Mouse (Mus musculus) forebrain, embryonic 10.5 days (tissue): ENCODE measurements around the gene Brwd1. TPM values are rescaled to one million over a fixed set of nuclear protein-coding genes. Genes with fewer than 3 reads are reported as not detected.
"Not testable (repeated sequence)": the region's sequence is repeated elsewhere in the genome, so short reads cannot be mapped to it uniquely, and the experiment has no call there.

ENCODE experiments used
- DNase-seq: peaks from one replicate; pipeline ENCODE4 v3.0.0-alpha.2; 2017; ENCODE audit warnings: low spot score; ENCODE audit errors: extremely low spot score
- H3K27ac ChIP-seq: fragments of 300-500 bp; sonication (generic); 2 replicates; pipeline ENCODE4 v1.5.1; 2016; ENCODE audit warnings: mild to moderate bottlenecking
- H3K27me3 ChIP-seq: fragments of 300-500 bp; sonication (generic); 2 replicates; pipeline ENCODE4 v1.6.1; 2016; ENCODE audit warnings: mild to moderate bottlenecking; ENCODE audit not compliant: poor library complexity, severe bottlenecking
- H3K36me3 ChIP-seq: fragments of 300-500 bp; sonication (generic); replicated peaks from 2 replicates; pipeline ENCODE4 v1.6.1; 2016; ENCODE audit warnings: mild to moderate bottlenecking, moderate library complexity
- H3K4me1 ChIP-seq: fragments of 300-500 bp; sonication (generic); 2 replicates; pipeline ENCODE4 v1.6.1; 2016
- H3K4me3 ChIP-seq: fragments of 300-500 bp; sonication (generic); 2 replicates; pipeline ENCODE4 v1.5.1; 2016; ENCODE audit warnings: mild to moderate bottlenecking, moderate library complexity
- H3K9me3 ChIP-seq: fragments of 300-500 bp; sonication (generic); 2 replicates; pipeline ENCODE4 v1.6.1; 2016; ENCODE audit warnings: mild to moderate bottlenecking, moderate library complexity
- WGBS: fragments of 180-500 bp; shearing (Covaris S2); methylation state at CpG from one replicate; pipeline ENCODE4 v1.1.7; 2016; 5-methylcytosine and 5-hydroxymethylcytosine counted together
- polyA plus RNA-seq: library from polyadenylated mRNA; unstranded; fragments of >200 nt; fragmentation: Nextera tagmentation; extraction: Ambion mirVana; gene quantifications from 2 replicates; pipeline ENCODE4 v1.2.1, GENCODE M21; 2016

Brwd1 gene
- polyA plus RNA-seq, 1 experiment from 2014 or later: 143 TPM

DNA sequence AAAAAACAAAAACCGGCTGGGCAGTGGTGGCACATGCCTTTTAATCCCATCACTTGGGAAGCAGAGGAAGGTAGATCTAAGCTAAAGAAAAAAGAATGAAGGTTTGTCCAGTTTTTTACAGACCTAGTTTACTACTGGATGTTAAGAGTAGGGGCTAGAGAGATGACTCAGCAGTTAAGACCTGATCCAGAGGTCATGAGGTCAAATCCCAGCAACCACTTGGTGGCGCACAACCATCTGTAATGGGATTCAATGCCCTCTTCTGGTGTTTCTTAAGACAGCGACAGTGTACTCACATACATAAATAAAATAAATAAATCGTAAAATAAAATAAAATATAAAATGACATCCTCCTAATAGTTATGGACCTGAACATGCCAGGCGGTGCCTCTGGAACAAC is 38.2 kb downstream of the Brwd1 start:
- no peaks in the 10 kb centered on the region for H3K9me3 ChIP-seq
- H3K27me3 ChIP-seq: no peaks in the 10 kb centered on the region
- H3K4me3 ChIP-seq: no peak overlapping the region
- DNase-seq: no peak
- 66% methylated on average over 5 of the region's 5 CpGs for WGBS
- no peak overlapping the region for H3K27ac ChIP-seq
- no peaks in the 10 kb centered on the region for H3K4me1 ChIP-seq
- peaks cover 100% of the 10 kb centered on the region for H3K36me3 ChIP-seq

DNA sequence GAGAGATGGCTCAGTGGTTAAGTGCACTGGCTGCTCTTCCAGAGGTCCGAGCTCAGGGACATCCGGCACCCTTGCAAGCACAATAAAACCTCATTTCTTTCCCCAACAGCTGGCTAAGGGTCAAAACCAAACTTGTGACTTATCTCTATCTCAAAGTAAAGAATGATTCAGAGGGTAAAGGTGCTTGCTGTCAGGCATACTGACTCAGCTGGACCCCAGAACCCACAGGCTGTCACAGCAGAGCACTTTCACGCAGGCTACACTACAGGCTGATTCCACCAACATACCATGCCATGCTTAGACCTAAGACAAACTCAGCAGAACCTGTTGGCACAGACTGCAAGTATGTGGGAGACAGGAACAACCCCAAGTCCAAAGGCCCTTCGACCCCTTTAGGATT is 41.6 kb downstream of the Brwd1 start:
- Histone ChIP-seq H3K36me3 (peaks cover 100% of the 10 kb centered on the region), H3K27ac (no peak overlapping the region), H3K4me3 (no peak overlapping the region), H3K4me1 (no peaks in the 10 kb centered on the region), H3K9me3 (no peaks in the 10 kb centered on the region), H3K27me3 (no peaks in the 10 kb centered on the region)
- DNase-seq: no peak
- 96% methylated on average over 4 of the region's 4 CpGs for WGBS

- no peak overlapping the region for H3K27ac ChIP-seq
- WGBS: 78% methylated on average over 6 of the region's 6 CpGs
- H3K36me3 ChIP-seq: peaks cover 100% of the 10 kb centered on the region
These were observed 42.8 kb downstream of the Brwd1 start for GRCm38 (mm10) chr16:96039538-96039937.

GRCm38 (mm10) chr16:96034473-96034872 is 47.9 kb downstream of the Brwd1 start:
- Histone ChIP-seq H3K4me3 (no peak overlapping the region), H3K27ac (no peak overlapping the region), H3K4me1 (no peaks in the 10 kb centered on the region), H3K27me3 (no peaks in the 10 kb centered on the region), H3K36me3 (peaks cover 100% of the 10 kb centered on the region), H3K9me3 (no peaks in the 10 kb centered on the region)
- DNase-seq: no peak
- WGBS: 89% methylated on average over 6 of the region's 6 CpGs

More at GRCm38 (mm10) chr16:96039538-96039937, 42.8 kb downstream of the Brwd1 start:
- no peaks in the 10 kb centered on the region for H3K9me3 ChIP-seq
- DNase-seq: no peak
- no peaks in the 10 kb centered on the region for H3K27me3 ChIP-seq
- H3K4me1 ChIP-seq: no peaks in the 10 kb centered on the region
- no peak overlapping the region for H3K4me3 ChIP-seq

DNA sequence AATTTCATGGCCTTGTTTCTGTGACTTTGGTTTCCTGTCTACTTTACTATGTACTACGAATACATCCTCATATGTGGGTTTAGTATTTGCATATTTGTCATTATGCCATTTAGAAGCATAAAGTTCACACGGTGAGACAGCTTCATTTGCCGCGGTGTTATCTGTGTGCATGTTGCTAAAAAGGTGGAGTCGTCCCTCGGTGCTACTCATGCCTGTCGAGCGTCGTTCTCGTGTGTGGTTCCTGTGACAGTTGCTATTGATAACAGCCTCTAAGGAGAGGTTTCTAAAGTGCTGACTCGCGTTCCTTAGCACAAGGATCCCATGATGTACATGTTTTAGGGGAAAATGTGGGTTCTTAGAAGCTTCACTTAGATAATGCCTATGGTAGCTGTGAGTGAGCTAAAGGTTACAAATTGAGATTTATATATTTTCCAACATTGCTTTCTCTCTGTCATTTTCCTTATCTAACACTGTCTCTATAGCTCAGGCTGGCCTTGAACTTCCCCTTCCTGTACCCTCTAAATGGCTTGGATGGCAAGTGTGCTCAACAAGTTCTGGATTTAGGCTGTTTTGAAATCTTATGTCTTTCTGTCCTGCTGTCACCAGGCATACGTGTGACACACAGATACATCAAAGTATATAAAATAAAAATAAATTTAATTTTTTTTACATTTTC is 49.8 kb downstream of the Brwd1 start:
- Histone ChIP-seq H3K9me3 (no peaks in the 10 kb centered on the region), H3K27ac (no peak overlapping the region), H3K27me3 (no peaks in the 10 kb centered on the region), H3K4me3 (no peak overlapping the region), H3K4me1 (no peaks in the 10 kb centered on the region), H3K36me3 (peaks cover 100% of the 10 kb centered on the region)
- no peak for DNase-seq
- 96% methylated on average over 13 of the region's 13 CpGs for WGBS

GRCm38 (mm10) chr16:96030476-96031102 is 51.7 kb downstream of the Brwd1 start:
- Histone ChIP-seq H3K9me3 (no peaks in the 10 kb centered on the region), H3K27ac (no peak overlapping the region), H3K4me3 (no peak overlapping the region), H3K27me3 (no peaks in the 10 kb centered on the region), H3K36me3 (peaks cover 100% of the 10 kb centered on the region), H3K4me1 (no peaks in the 10 kb centered on the region)
- WGBS: 94% methylated on average over 2 of the region's 2 CpGs
- DNase-seq: no peak

GRCm38 (mm10) chr16:96026256-96026655 is 56.1 kb downstream of the Brwd1 start:
- WGBS: 87% methylated on average over 5 of the region's 5 CpGs
- no peaks in the 10 kb centered on the region for H3K27me3 ChIP-seq
- no peak for DNase-seq
- no peak overlapping the region for H3K4me3 ChIP-seq
- no peaks in the 10 kb centered on the region for H3K4me1 ChIP-seq
- H3K9me3 ChIP-seq: no peaks in the 10 kb centered on the region
- no peak overlapping the region for H3K27ac ChIP-seq
- peaks cover 95% of the 10 kb centered on the region for H3K36me3 ChIP-seq

- Histone ChIP-seq H3K27ac (no peak overlapping the region), H3K36me3 (peaks cover 95% of the 10 kb centered on the region), H3K27me3 (no peaks in the 10 kb centered on the region), H3K4me1 (no peaks in the 10 kb centered on the region), H3K9me3 (no peaks in the 10 kb centered on the region), H3K4me3 (no peak overlapping the region)
- no peak for DNase-seq
- 96% methylated on average over 3 of the region's 3 CpGs for WGBS
These were observed 57.1 kb downstream of the Brwd1 start for GRCm38 (mm10) chr16:96025244-96025643.

DNA sequence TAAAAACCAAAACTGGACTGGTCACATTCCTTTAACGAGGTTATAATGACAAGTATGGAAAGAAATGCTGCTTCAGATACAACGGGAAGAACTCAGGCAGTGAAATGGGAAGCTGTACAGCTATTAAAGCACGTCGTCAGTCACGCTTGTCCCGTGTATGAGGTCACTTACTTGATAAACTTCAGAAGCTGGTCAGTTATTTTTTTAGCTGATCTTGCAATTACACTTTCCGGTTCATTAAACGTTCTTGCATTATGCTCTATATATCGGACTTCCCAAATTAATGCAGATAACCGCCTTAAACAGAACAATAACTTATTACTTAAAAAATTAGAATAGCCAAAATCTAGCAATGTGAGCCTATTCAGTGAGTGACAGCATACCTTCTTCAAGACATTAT is 61.3 kb downstream of the Brwd1 start:
- 95% methylated on average over 10 of the region's 10 CpGs for WGBS
- H3K36me3 ChIP-seq: peaks cover 95% of the 10 kb centered on the region

GRCm38 (mm10) chr16:96009124-96009523 is 73.2 kb downstream of the Brwd1 start:
- H3K4me1 ChIP-seq, DNase-seq, H3K27me3 ChIP-seq, H3K9me3 ChIP-seq, H3K27ac ChIP-seq, H3K4me3 ChIP-seq: not testable (repeated sequence)
- H3K36me3 ChIP-seq: peaks cover 52% of the 10 kb centered on the region
- no CpG with 5 or more reads among the region's 10 CpGs for WGBS

More for the DNA sequence above, 61.3 kb downstream of the Brwd1 start:
- no peaks in the 10 kb centered on the region for H3K27me3 ChIP-seq
- no peaks in the 10 kb centered on the region for H3K9me3 ChIP-seq
- no peaks in the 10 kb centered on the region for H3K4me1 ChIP-seq
- H3K4me3 ChIP-seq: no peak overlapping the region
- H3K27ac ChIP-seq: no peak overlapping the region
- DNase-seq: no peak

DNA sequence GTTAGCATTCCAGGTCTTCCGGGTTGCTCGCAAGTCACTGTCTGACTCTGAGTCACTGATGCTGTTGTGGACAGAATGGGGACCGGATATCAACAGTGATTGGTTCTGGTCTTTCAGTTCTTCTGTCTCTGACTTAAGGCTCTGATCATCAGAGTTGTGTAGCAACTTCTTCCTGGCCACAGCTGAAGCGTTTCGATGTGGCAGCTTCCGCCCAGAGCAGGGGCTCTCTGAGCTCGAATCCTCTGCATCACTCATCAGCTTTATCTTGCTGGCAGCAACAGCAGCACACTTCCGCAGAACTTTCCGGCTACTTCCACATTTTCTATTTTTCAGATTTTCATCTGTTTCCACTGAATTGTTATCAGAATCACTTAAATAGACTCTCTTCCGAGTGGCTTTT is 78.0 kb downstream of the Brwd1 start:
- WGBS: no CpG with 5 or more reads among the region's 10 CpGs
- H3K4me1 ChIP-seq, H3K9me3 ChIP-seq, H3K4me3 ChIP-seq, H3K27ac ChIP-seq, H3K27me3 ChIP-seq, DNase-seq: not testable (repeated sequence)
- peaks cover 61% of the 10 kb centered on the region for H3K36me3 ChIP-seq

DNA sequence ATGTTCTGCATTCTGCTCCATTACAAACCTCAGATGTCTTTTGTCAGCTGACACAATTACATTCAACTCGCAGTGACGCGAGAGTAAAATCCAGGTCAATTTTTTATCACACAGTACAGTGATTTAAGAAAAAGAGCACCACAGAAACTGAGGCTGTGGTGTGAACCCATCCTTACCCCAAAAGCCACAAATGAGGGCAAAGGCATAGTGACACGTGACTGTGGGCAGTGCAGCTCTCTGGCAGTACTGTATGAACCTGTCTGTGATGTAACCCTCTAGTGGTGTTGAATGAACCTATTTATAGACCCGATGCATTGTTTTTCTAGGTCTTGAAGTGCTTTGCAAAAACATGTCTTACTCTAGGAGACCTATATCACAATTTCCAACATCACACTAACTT is 83.0 kb downstream of the Brwd1 start:
- Histone ChIP-seq H3K4me3 (no peak overlapping the region), H3K9me3 (no peaks in the 10 kb centered on the region), H3K27ac (no peak overlapping the region), H3K36me3 (peaks cover 82% of the 10 kb centered on the region), H3K27me3 (no peaks in the 10 kb centered on the region), H3K4me1 (no peaks in the 10 kb centered on the region)
- WGBS: 96% methylated on average over 5 of the region's 5 CpGs
- DNase-seq: no peak

DNA sequence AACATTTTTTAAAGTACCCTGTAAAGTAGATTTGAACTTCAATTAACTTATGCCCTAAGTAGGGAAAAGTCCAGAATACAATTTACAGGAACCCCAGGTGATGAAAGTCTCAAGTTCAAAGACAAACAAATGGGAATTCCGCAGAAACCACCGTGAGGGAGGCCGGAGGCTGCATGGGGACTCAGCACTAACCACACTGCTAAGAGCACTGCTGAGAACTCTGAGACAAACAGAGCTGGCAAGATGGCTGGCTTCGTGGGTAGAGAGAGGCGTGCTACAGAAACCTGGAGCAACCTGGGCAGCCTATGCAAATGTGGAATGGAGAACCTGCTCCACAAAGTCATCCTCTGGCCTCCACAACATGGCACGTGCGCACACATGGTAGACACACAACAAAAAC is 86.2 kb downstream of the Brwd1 start:
- Histone ChIP-seq H3K27ac (no peak overlapping the region), H3K4me1 (peaks cover 11% of the 10 kb centered on the region), H3K4me3 (no peak overlapping the region), H3K9me3 (no peaks in the 10 kb centered on the region), H3K27me3 (no peaks in the 10 kb centered on the region), H3K36me3 (peaks cover 76% of the 10 kb centered on the region)
- WGBS: 91% methylated on average over 7 of the region's 7 CpGs
- DNase-seq: no peak
